Mouse (Mus musculus) ES-E14 (cell line): ENCODE measurements around the gene Arap1. TPM values are rescaled to one million over a fixed set of nuclear protein-coding genes. Genes with fewer than 3 reads are reported as not detected.
A peak's percentile ranks its signal among the peaks of the same experiment; 100 is the strongest.

Experiments used
- DNase-seq: peaks from one replicate; pipeline ENCODE4 v3.0.0-alpha.2; 2013; ENCODE audit warnings: low read depth, low spot score
- H3K27ac ChIP-seq: 2 replicates; pipeline ENCODE4 v1.5.1; 2012; ENCODE audit warnings: low read depth, mild to moderate bottlenecking, low read length, moderate library complexity, mixed read lengths; ENCODE audit not compliant: poor library complexity, insufficient read depth, severe bottlenecking
- H3K36me3 ChIP-seq: 2 replicates; pipeline ENCODE4 v1.6.1; 2012; ENCODE audit warnings: mild to moderate bottlenecking, low read length, moderate library complexity, mixed read lengths; ENCODE audit not compliant: control insufficient read depth, poor library complexity, insufficient read depth, severe bottlenecking
- H3K4me1 ChIP-seq, 2 experiments: fragments of 150-350 bp in 1 of 2; sonication (generic) in 1 of 2; 2 replicates each; pipeline ENCODE4 v1.6.1; 2012; ENCODE audit warnings: low read length in 2 of 2, mild to moderate bottlenecking in 1 of 2, mixed read lengths in 1 of 2; ENCODE audit not compliant: control insufficient read depth in 2 of 2, insufficient read depth in 2 of 2, poor library complexity in 1 of 2
- H3K4me3 ChIP-seq, 2 experiments: fragments of 150-350 bp in 1 of 2; sonication (generic) in 1 of 2; 2 replicates each; pipeline ENCODE4 v1.5.1; 2012; ENCODE audit warnings: low read length in 2 of 2, low read depth in 1 of 2, mild to moderate bottlenecking in 1 of 2, mixed read lengths in 1 of 2; ENCODE audit not compliant: insufficient read depth in 1 of 2, poor library complexity in 1 of 2, severe bottlenecking in 1 of 2
- H3K9ac ChIP-seq: 2 replicates; pipeline ENCODE4 v1.6.1; 2012; ENCODE audit warnings: low read depth, mild to moderate bottlenecking, low read length, mixed read lengths; ENCODE audit not compliant: poor library complexity, insufficient read depth, severe bottlenecking
- H3K9me3 ChIP-seq: fragments of 150-350 bp; sonication (generic); 2 replicates; pipeline ENCODE4 v1.6.1; 2012; ENCODE audit warnings: low read depth, mild to moderate bottlenecking, low read length; ENCODE audit not compliant: control insufficient read depth, insufficient read depth
- CHD2 ChIP-seq: IDR thresholded peaks from 2 replicates; pipeline ENCODE4 v1.6.1; 2014; ENCODE audit warnings: mild to moderate bottlenecking, low read depth, low read length, inconsistent platforms
- HCFC1 ChIP-seq: IDR thresholded peaks from 2 replicates; pipeline ENCODE4 v1.6.1; 2012; ENCODE audit warnings: low read length, inconsistent platforms, borderline replicate concordance; ENCODE audit not compliant: insufficient read depth
- MAFK ChIP-seq: IDR thresholded peaks from 2 replicates; pipeline ENCODE4 v1.6.1; 2014; ENCODE audit warnings: mild to moderate bottlenecking, low read depth, low read length, inconsistent platforms; ENCODE audit not compliant: insufficient read depth
- ZC3H11A ChIP-seq: IDR thresholded peaks from 2 replicates; pipeline ENCODE4 v1.6.1; 2012; ENCODE audit warnings: low read depth, mild to moderate bottlenecking, inconsistent platforms, low read length, borderline replicate concordance
- ZNF384 ChIP-seq: IDR thresholded peaks from 2 replicates; pipeline ENCODE4 v1.6.1; 2012; ENCODE audit warnings: low read depth, low read length, inconsistent platforms
- in situ Hi-C, 2 experiments: fragments of 600-800 bp; cut with MboI; formaldehyde crosslinking; loops; one replicate each; pipeline ENCODE4 v1.15.1; 2025; ENCODE audit warnings: low sequenced_read_pairs in 2 of 2, inconsistent platforms in 1 of 2; ENCODE audit not compliant: unreplicated experiment in 2 of 2
- total RNA-seq: library from RNA; depleted of rRNA; stranded (reverse); fragments of 300-350 nt; gene quantifications from 2 replicates; pipeline ENCODE4 v1.2.3, GENCODE M21; 2012

Gene Arap1
- total RNA-seq, 1 experiment: 32.2 TPM

GRCm38 (mm10) chr7:101397175-101397574, 49.3 kb downstream of the Arap1 start:
- Histone ChIP-seq H3K27ac (no peak overlapping the region), H3K4me1 (peaks cover 0 to 9% of the 10 kb centered on the region in 2 experiments; a peak in 1 of 4 replicates), H3K9ac (no peak overlapping the region), H3K4me3 (no peak overlapping the region), H3K9me3 (no peaks in the 10 kb centered on the region), H3K36me3 (peaks cover 37% of the 10 kb centered on the region)
- in situ Hi-C loops: no loop called here
- DNase-seq: no peak
- no peak for TF ChIP-seq HCFC1
- no peak for TF ChIP-seq MAFK
- TF ChIP-seq CHD2: no peak
- no peak for TF ChIP-seq ZNF384
- no peak for TF ChIP-seq ZC3H11A

DNA sequence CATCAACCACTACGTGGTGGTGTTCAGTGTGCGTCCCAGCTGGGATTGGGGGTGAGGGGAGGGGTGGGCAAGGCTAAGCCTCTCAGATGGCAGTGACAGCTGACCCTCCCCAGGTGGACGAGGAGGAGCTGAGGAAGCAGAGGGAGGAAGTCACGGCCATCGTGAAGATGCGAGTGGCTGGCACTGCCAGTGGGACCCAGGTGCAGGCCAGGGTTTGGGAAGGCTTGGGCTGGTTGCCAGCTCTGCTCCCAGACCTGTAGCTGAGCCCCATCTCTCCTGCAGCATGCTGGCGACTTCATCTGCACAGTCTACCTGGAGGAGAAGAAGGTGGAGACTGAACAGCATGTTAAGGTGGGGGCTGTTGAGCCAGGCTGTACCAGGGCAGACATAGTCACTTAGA, 53.6 kb downstream of the Arap1 start:
- Histone ChIP-seq H3K4me3 (no peak overlapping the region), H3K27ac (no peak overlapping the region), H3K9ac (no peak overlapping the region), H3K36me3 (peaks cover 54% of the 10 kb centered on the region), H3K9me3 (no peaks in the 10 kb centered on the region), H3K4me1 (no peaks in the 10 kb centered on the region)
- in situ Hi-C loops: no loop called here
- DNase-seq: no peak
- TF ChIP-seq MAFK (no peak), CHD2 (no peak), HCFC1 (no peak), ZC3H11A (no peak), ZNF384 (no peak)

DNA sequence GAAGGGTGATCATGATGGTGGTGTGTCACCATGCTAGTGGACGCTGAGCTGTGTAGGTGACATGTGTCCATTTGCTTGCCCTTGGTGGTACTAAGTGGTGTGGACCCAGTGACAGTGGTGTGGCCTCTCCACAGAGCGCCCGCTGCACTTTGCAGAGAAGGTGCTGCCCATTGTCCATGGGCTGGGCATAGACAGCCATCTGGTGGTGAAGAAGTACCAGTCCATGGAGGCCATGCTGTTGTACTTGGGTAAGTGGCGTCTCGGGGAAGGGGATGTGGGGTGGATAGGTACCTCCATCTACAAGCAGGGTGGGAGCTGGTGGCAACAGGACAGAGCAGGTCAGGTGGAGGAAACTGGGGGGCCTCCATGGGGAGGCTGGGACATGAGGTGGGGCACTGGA, 56.0 kb downstream of the Arap1 start:
- H3K36me3 ChIP-seq: peaks cover 45% of the 10 kb centered on the region
- no peak overlapping the region for H3K27ac ChIP-seq
- H3K4me3 ChIP-seq: no peak overlapping the region
- H3K9ac ChIP-seq: no peak overlapping the region
- no peaks in the 10 kb centered on the region for H3K9me3 ChIP-seq
- no peak for TF ChIP-seq ZNF384
- TF ChIP-seq MAFK: no peak
- TF ChIP-seq CHD2: no peak
- in situ Hi-C loops: no loop called here
- H3K4me1 ChIP-seq: no peaks in the 10 kb centered on the region
- no peak for DNase-seq

DNA sequence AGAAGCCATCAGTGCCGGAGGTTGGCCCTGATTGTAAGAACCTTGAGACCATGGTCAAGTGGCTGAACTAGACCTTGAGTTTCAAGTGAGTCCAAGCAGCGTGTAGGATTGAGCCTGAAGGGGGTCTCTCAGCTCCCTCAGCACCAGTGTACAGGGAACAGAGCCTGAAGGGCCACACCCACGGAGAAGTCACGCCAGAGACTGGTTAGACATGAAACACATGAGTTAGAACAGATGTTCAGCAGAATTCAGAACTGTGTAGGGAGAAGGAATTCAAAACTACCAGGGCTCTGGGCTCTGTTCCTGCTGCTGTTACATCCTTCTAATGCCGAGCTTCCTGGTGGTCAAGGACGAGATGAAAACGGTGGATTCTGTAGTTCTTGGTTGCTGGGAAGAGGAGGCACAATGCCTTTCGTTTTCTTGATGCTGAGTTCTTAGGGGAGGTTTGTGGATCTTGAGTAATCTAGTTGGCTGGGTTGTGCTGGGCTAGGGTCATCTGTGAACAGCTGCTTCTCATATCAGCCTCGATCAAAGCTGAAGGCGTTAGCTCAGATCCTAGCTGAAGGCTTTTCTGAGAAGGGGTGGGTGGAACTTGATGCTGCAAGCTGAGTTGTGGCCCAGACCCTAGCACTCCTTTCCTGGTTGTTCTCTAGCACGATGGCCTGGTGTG, 62.5 kb downstream of the Arap1 start, which contains the start of gene Gm45837:
Gene Gm45837, plus strand, starts transcription at position 620 of the 670 bp plus-strand sequence.
- no peak for DNase-seq
- Histone ChIP-seq H3K27ac (no peak within 1 kb of the TSS), H3K36me3 (peaks cover 8% of the 10 kb centered on the region; the same call in 1 of the 2 replicates), H3K9ac (no peak within 1 kb of the TSS), H3K4me3 (no peak within 1 kb of the TSS), H3K9me3 (no peaks in the 10 kb centered on the region), H3K4me1 (peaks cover 0 to 8% of the 10 kb centered on the region in 2 experiments; a peak in 1 of 4 replicates)
- no peak for TF ChIP-seq ZNF384
- in situ Hi-C loops: no loop called here

- no peaks in the 10 kb centered on the region for H3K9me3 ChIP-seq
- peaks cover 2% of the 10 kb centered on the region; the same call in 1 of the 2 replicates for H3K36me3 ChIP-seq
- peak; percentile 79 for TF ChIP-seq ZC3H11A
- TF ChIP-seq CHD2: no peak
- no peak overlapping the region for H3K27ac ChIP-seq
- H3K4me1 ChIP-seq: peaks cover 0 to 11% of the 10 kb centered on the region in 2 experiments; a peak in 1 of 4 replicates
- H3K9ac ChIP-seq: no peak overlapping the region
- no peak overlapping the region for H3K4me3 ChIP-seq
- in situ Hi-C loops: no loop called here
- peak; percentile 77 for DNase-seq
Measured at GRCm38 (mm10) chr7:101412796-101413195, 64.9 kb downstream of the Arap1 start.
